In the genomic region with DNA sequence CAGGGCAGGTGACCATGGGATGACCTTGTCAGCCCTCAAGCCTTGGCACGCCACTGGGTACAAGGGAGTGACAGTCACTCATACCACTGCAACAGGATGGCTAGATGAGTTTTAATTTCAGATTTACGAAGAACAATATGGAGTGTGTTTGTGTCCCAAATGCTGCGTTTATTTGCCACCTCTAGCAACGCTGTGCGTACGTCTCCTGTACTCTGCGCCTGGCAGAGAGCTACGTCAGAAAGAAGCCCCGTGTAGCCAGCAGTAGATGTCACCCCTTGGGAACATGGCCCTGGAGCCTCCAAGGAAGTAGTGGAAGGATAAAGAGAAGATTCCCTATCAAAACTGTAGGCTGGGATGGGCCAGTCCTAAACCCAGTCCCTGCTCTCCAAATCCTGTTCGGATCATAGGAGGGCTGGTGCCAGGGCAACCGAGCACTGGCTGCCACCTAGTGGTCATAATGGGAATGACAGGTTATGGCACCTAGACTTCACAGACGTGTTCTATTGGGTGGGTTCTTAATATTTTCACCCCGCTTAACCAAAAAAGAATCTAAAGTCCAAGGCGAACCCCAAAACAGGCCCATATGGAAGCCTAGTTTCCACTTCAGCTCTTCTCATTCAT, we compare ENCODE assay signal across 8 mouse cellular contexts. TPM values are rescaled to one million over a fixed set of nuclear protein-coding genes. Genes with fewer than 3 reads are reported as not detected.
DNase-seq lines count a peak whose midpoint lies in the region; ATAC-seq and TF ChIP-seq lines count a peak whose summit lies in the region.

No protein-coding gene starts in this region.

- peak; percentile 97 for TF ChIP-seq CTCF in lung, postnatal 0 days (IDR thresholded peaks at IDR 0.05)

- in situ Hi-C loops in ES-E14 (cut with MboI; ENCODE audit: low sequenced_read_pairs in 2 of 2, unreplicated experiment in 2 of 2), result loop anchor here in 1 of 2 experiments (25.0 kb wide), 1 partner anchor 265 kb away; no protein-coding TSS in a partner anchor

- H3K4me2 ChIP-seq in heart, embryonic 16.5 days (ENCODE audit: low read depth, low read length), result no peak overlapping the region
- H3K4me2 ChIP-seq in lung, postnatal 0 days (replicated peaks; ENCODE audit: low read depth, low read length), result no peak overlapping the region

- TF ChIP-seq EP300 in lung, postnatal 0 days (IDR thresholded peaks at IDR 0.05), result no peak

- no peaks in the 10 kb centered on the region for H3K4me1 ChIP-seq in ES-E14 (ENCODE audit: control insufficient read depth in 2 of 2, insufficient read depth in 2 of 2, low read length in 2 of 2, poor library complexity in 1 of 2)
- H3K4me1 ChIP-seq in heart, embryonic 16.5 days (ENCODE audit: control insufficient read depth, insufficient read depth, low read length), result no peaks in the 10 kb centered on the region
- no peaks in the 10 kb centered on the region for H3K4me1 ChIP-seq in lung, postnatal 0 days (ENCODE audit: insufficient read depth, low read depth, low read length)

- DNase-seq in ES-E14 (ENCODE audit: low read depth, low spot score), result peak; percentile 57
- peak; percentile 61 for DNase-seq in adrenal gland, postnatal 25 days
- DNase-seq in embryo, embryonic 9.5 days (ENCODE audit: extremely low spot score), result peak; percentile 70
- peak; percentile 80 to 81 for DNase-seq in kidney, postnatal 4 days
- peak; percentile 74 for DNase-seq in lung, postnatal 0 days (ENCODE audit: low spot score)
- peak; percentile 48 for DNase-seq in retina, adult 2 months (ENCODE audit: low read depth, low spot score)
- peak; percentile 31 to 81 for DNase-seq in urinary bladder, postnatal 4 days (ENCODE audit: low spot score in 2 of 2)

- H3K9ac ChIP-seq in ES-E14 (ENCODE audit: insufficient read depth, low read depth, low read length, poor library complexity, severe bottlenecking), result no peak overlapping the region
- no peak overlapping the region for H3K9ac ChIP-seq in heart, embryonic 16.5 days (ENCODE audit: low read length)
- no peak overlapping the region for H3K9ac ChIP-seq in lung, postnatal 0 days (replicated peaks; ENCODE audit: low read depth)

- no peak overlapping the region for H3K4me3 ChIP-seq in ES-E14 (ENCODE audit: insufficient read depth in 1 of 2, low read depth in 1 of 2, low read length in 2 of 2, poor library complexity in 1 of 2, severe bottlenecking in 1 of 2)
- H3K4me3 ChIP-seq in heart, embryonic 16.5 days (ENCODE audit: low read length), result no peak overlapping the region
- H3K4me3 ChIP-seq in lung, postnatal 0 days (ENCODE audit: low read depth, low read length), result no peak overlapping the region

- WGBS in heart, embryonic 16.5 days, result 59% methylated on average over 14 of the region's 14 CpGs
- 55% methylated on average over 14 of the region's 14 CpGs for WGBS in lung, postnatal 0 days

- H3K9me3 ChIP-seq in ES-E14 (ENCODE audit: control insufficient read depth, insufficient read depth, low read depth, low read length), result no peaks in the 10 kb centered on the region
- H3K9me3 ChIP-seq in heart, embryonic 16.5 days (replicated peaks; ENCODE audit: control insufficient read depth, low read length), result peaks cover 7% of the 10 kb centered on the region; the same call in 1 of the 2 replicates
- no peaks in the 10 kb centered on the region for H3K9me3 ChIP-seq in lung, postnatal 0 days (ENCODE audit: low read length)

- peak; percentile 58 for ATAC-seq in heart, embryonic 16.5 days (replicated peaks; ENCODE audit: extremely low read depth, insufficient read depth, low FRiP score)
- ATAC-seq in lung, postnatal 0 days, result peak; percentile 43; the same call in 1 of the 2 replicates

- peaks cover 6% of the 10 kb centered on the region for H3K36me3 ChIP-seq in ES-E14 (ENCODE audit: control insufficient read depth, insufficient read depth, low read length, poor library complexity, severe bottlenecking)
- no peaks in the 10 kb centered on the region for H3K36me3 ChIP-seq in heart, embryonic 16.5 days (ENCODE audit: control insufficient read depth, insufficient read depth)
- H3K36me3 ChIP-seq in lung, postnatal 0 days (ENCODE audit: insufficient read depth, low read length), result no peaks in the 10 kb centered on the region

- peaks cover 3% of the 10 kb centered on the region; the same call in 1 of the 2 replicates for H3K27me3 ChIP-seq in heart, embryonic 16.5 days (ENCODE audit: control insufficient read depth, insufficient read depth, low read length)
- no peaks in the 10 kb centered on the region for H3K27me3 ChIP-seq in lung, postnatal 0 days (replicated peaks; ENCODE audit: insufficient read depth, low read length)

- no peak overlapping the region for H3K27ac ChIP-seq in ES-E14 (ENCODE audit: insufficient read depth, low read depth, low read length, poor library complexity, severe bottlenecking)
- H3K27ac ChIP-seq in heart, embryonic 16.5 days (ENCODE audit: low read length), result no peak overlapping the region
- no peak overlapping the region for H3K27ac ChIP-seq in lung, postnatal 0 days (ENCODE audit: low read length)

TF ChIP-seq in ES-E14, 5 proteins besides CTCF, POLR2A, EP300 and RAD21:
- TF ChIP-seq ZNF384 (IDR thresholded peaks at IDR 0.05; ENCODE audit: low read depth, low read length) (no peak), HCFC1 (IDR thresholded peaks at IDR 0.05; ENCODE audit: borderline replicate concordance, insufficient read depth, low read length) (no peak), ZC3H11A (IDR thresholded peaks at IDR 0.05; ENCODE audit: borderline replicate concordance, low read depth, low read length) (peak; percentile 87), CHD2 (IDR thresholded peaks at IDR 0.05; ENCODE audit: low read depth, low read length) (no peak)

RNA-seq across cellular contexts. Expression of gene Pcbd1, which starts 37.0 kb away (rescaled TPM):
- 5.5 and 9.5 TPM in 2 replicates for total RNA-seq in ES-E14 (2012; rRNA removed)
- total RNA-seq in adrenal gland, postnatal 25 days (2021), result 13.9 and 15.8 TPM in 2 replicates
- polyA plus RNA-seq in heart, embryonic 16.5 days (2015; fragmentation: Nextera tagmentation; extraction: Ambion mirVana), result 53.5 and 60.1 TPM in 2 replicates
- polyA plus RNA-seq in lung, postnatal 0 days (2015; fragmentation: Nextera tagmentation; extraction: Ambion mirVana), result 31.7 and 32.3 TPM in 2 replicates
